Mouse (Mus musculus) E14TG2a.4 (cell line): ENCODE data around the gene Cdk5rap1.
A peak's percentile ranks its signal among the peaks of the same experiment; 100 is the strongest.

Experiments
- H3K27me3 ChIP-seq: 2 replicates; pipeline ENCODE4 v1.6.1; 2014; ENCODE audit warnings: low read length, control low read depth; ENCODE audit not compliant: insufficient read depth
- H3K36me3 ChIP-seq: 2 replicates; pipeline ENCODE4 v1.6.1; 2014; ENCODE audit warnings: low read length, control low read depth; ENCODE audit not compliant: insufficient read depth
- H3K4me1 ChIP-seq: replicated peaks from 2 replicates; pipeline ENCODE4 v1.6.1; 2014; ENCODE audit warnings: low read depth, low read length, control low read depth
- H3K4me3 ChIP-seq: replicated peaks from 2 replicates; pipeline ENCODE4 v1.5.1; 2014; ENCODE audit warnings: mild to moderate bottlenecking, low read length
- H3K9me3 ChIP-seq: 2 replicates; pipeline ENCODE4 v1.6.1; 2014; ENCODE audit warnings: low read length, control low read depth
- CTCF ChIP-seq: conservative IDR thresholded peaks from 2 replicates; pipeline ENCODE4 v1.5.1; 2014; ENCODE audit warnings: low read length
- NANOG ChIP-seq: IDR thresholded peaks from 2 replicates; pipeline ENCODE4 v1.6.1; 2014; ENCODE audit warnings: borderline replicate concordance, low read length, mixed read lengths
- POU5F1 ChIP-seq: IDR thresholded peaks from 2 replicates; pipeline ENCODE4 v1.6.1; 2014; ENCODE audit warnings: low read length, borderline replicate concordance

Cdk5rap1 gene

DNA sequence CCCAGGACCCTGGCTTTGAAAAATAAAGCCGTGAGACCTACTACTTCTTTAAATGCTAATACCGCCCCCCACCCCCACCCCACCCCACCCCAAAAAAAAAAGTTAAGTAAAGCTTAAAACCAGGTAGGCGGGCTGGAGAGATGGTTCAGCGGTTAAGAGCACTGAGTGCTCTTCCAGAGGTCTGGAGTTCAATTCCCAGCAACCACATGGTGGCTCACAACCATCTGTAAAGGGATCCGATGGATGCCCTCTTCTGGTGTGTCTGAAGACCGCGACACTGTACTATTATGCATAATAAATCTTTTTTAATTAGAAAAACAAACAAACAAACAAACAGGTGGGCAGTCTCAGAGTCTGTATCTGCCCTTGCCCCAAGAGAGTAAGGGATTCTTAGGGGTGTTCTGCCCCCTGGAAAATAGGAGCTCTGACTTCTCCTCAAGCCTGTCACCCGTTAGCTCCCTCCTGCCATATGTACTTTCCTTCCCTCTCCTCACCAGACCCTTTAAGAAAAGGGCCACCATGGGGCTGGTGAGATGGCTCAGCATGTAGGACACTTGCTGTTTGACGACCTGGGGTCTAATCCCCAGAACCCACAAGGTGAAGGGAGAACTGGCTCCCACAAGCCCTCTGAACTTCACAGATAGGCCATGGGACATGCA is at the start of gene Cdk5rap1:
Cdk5rap1 (minus strand) TSS at position 169 of the 659 bp plus-strand sequence.
- TF ChIP-seq NANOG (no peak), POU5F1 (no peak), CTCF (no peak)
- no peaks in the 10 kb centered on the region for H3K9me3 ChIP-seq
- H3K4me3 ChIP-seq, result peak within 1 kb of the TSS; percentile 93
- no peaks in the 10 kb centered on the region for H3K27me3 ChIP-seq
- peaks cover 26% of the 10 kb centered on the region for H3K4me1 ChIP-seq
- peaks cover 56% of the 10 kb centered on the region for H3K36me3 ChIP-seq

DNA sequence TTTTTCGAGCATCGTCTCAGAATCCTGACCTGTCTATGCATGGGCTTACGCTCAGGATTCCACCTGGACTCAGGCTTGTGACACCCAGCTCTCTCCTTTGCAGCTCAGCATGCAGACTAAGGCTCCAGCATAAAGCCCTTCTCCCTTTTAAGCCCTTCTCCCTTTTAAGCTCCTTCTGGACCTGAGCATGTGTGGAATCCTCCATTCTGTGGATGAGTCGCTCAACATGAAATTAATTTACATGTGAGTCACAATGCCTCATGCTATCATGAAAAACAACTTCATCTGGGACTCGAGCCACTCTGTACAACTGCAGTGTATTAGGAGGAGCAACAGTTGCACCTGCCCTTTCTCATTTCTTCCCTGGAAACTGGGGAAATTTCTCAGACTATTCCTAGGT is 49.4 kb upstream of the Cdk5rap1 start:
- H3K36me3 ChIP-seq, result peaks cover 12% of the 10 kb centered on the region
- peak overlapping the region; percentile 82 for H3K4me3 ChIP-seq
- H3K27me3 ChIP-seq, result no peaks in the 10 kb centered on the region
- H3K9me3 ChIP-seq, result no peaks in the 10 kb centered on the region
- peaks cover 81% of the 10 kb centered on the region for H3K4me1 ChIP-seq
- TF ChIP-seq CTCF, result no peak
- no peak for TF ChIP-seq NANOG
- no peak for TF ChIP-seq POU5F1

DNA sequence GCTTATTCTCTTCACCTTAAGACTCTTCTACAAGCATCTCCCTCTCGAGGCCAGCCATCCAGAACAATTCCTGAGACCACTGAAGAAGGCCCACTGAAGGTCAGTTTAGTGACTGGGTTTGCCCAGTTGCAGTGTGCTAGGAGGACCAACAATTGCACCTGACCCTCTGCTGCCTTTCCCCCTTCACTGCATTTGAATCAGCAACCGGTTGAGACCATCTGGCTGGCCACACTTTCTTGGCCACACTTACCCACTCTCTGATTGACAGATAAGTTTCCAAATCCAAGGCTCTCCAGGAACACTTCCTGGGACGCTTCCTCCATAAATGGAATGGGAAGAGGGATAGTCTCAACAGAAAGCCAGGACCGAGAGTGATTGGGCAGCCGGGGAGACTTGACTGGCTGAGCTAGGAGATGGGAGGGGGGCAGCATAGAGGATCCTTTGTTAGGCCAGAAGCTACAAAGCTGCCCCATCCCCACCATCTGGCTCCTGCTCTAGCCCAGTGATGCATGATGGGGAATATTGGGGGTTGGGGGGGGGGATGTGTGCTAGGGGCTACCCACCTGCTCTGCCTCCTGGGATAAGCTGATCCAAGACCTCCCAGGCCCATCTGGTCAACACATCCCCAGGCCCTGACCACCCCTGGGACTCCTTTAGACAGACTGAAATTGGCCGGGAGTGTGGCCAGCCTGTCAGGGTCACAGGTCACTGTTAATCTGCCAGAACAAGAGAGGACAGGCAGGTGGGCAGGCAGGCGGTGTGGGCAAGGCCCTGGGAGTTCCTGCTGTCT is 48.3 kb upstream of the Cdk5rap1 start:
- Histone ChIP-seq H3K4me3 (peak overlapping the region; percentile 82), H3K9me3 (no peaks in the 10 kb centered on the region), H3K4me1 (peaks cover 91% of the 10 kb centered on the region), H3K27me3 (no peaks in the 10 kb centered on the region), H3K36me3 (peaks cover 13% of the 10 kb centered on the region)
- TF ChIP-seq POU5F1 (no peak), CTCF (no peak), NANOG (no peak)

DNA sequence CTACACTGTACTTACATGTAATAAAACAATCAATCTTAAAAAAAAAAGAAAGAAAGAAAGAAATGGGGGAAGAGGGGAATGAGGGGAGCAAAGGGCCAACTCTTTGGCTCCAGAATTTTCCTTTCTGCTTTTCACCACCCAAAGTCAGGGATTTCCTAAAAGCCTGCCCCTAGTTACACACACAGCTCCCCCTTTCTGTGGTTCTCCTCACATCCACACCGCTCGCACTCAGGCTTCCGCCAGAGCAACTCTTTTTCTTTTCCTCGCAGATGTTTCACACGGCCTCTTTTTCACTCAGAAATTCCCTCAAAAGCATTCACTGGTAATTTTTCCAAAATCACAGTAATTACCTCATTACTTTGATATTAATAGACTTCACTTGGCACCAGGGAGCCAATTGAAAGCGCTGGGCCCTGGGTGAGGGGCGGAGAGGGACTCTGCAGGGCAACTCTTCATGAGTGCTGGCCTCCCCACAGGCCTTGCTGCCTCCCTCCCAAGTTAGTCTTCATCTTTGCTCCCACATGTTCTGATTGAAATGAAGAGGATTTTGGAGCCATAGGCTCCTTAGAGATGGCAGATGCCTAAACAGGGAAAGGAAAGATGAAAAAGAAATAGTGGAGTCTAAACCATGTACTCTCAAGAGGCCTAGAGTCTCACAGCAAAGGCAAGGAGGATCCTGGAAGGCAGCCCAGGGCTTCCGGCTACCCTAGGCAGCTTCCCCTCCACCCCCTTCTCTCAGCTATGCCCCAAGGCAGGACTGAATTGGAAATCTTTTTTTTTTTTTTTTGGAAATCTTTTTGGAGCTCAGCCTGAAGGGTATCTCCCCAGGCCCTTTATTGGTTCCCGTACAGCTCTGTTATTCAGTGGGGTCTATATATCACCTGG is 47.1 kb upstream of the Cdk5rap1 start:
- peaks cover 18% of the 10 kb centered on the region for H3K36me3 ChIP-seq
- peaks cover 84% of the 10 kb centered on the region for H3K4me1 ChIP-seq
- TF ChIP-seq CTCF (peak; percentile 22), NANOG (no peak), POU5F1 (no peak)
- H3K4me3 ChIP-seq, result peak overlapping the region; percentile 82
- no peaks in the 10 kb centered on the region for H3K27me3 ChIP-seq
- H3K9me3 ChIP-seq, result no peaks in the 10 kb centered on the region

DNA sequence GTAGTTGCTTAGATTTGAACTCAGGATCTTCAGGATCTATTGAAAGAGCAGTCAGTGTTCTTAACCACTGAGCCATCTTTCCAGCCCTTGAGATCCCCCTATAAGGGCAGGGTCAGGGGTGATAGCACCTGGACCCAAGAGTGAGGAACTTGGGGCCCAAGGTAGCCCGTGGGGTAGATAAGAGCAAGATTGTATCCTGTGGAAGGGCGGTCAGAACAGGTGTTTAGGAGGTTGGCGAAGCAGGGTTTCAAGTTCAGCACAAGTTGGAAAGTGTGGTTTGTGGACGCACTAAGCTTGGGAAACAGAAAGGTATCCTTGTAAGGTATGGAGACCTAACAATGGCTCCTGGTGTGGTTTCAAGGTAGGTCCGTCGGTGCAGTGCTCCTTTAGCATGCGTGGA is 45.2 kb upstream of the Cdk5rap1 start:
- H3K36me3 ChIP-seq, result peaks cover 25% of the 10 kb centered on the region
- peaks cover 76% of the 10 kb centered on the region for H3K4me1 ChIP-seq
- TF ChIP-seq NANOG (no peak), CTCF (no peak), POU5F1 (no peak)
- H3K4me3 ChIP-seq, result no peak overlapping the region
- H3K9me3 ChIP-seq, result no peaks in the 10 kb centered on the region
- no peaks in the 10 kb centered on the region for H3K27me3 ChIP-seq

DNA sequence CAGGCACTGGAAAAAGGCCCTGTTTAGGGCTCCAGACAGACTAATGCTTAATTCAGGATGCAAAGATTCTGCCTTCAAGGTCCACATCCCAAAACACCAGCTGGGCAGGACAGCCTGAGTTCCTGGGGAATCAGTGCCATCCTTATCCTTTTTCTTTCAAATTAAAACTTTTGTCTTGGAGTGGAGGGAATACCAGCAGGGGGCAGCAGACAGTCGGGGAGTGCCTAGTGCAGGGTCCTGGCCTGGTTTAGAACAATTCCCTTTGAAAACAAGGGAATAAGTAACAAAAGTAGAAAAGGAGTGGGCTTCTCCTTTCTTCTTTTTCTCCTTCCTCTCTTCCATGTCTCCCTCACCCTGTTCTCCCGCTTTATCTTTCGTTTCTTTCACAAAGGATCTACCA is 44.3 kb upstream of the Cdk5rap1 start:
- H3K9me3 ChIP-seq, result no peaks in the 10 kb centered on the region
- H3K27me3 ChIP-seq, result no peaks in the 10 kb centered on the region
- H3K36me3 ChIP-seq, result peaks cover 25% of the 10 kb centered on the region
- H3K4me1 ChIP-seq, result peaks cover 67% of the 10 kb centered on the region
- H3K4me3 ChIP-seq, result no peak overlapping the region
- TF ChIP-seq CTCF, result peak; percentile 86
- TF ChIP-seq POU5F1, result no peak

DNA sequence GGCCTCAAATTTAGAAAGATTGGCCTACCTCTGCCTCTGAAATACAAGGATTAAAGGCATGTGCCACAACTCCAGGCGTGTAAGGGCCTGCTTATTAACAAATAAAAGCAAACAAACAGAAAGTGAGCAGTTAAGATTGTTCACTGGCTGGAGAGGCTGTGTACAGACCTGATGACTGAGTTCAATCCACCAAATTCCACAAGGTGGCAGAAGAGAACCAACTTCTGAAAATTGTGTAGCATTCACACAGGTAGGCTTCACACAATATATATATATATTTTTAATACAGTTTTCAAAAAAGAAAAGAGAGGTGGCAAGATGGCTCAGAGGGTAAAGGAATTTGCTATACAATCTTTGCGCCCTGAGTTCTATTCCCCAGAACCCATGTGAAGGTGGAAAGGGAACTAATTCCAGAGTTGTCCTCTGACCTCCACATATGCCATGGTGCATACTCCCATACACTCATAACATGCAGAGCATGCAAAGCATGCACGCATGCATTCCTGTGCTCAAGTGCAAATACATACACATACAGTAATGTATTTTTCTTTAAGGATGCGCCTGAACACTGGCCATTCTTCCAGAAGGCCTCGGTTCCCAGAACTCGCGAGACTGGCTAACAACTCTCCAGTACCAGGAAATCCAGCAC is 39.3 kb upstream of the Cdk5rap1 start:
- H3K27me3 ChIP-seq, result no peaks in the 10 kb centered on the region
- H3K4me1 ChIP-seq, result peaks cover 32% of the 10 kb centered on the region
- peaks cover 2% of the 10 kb centered on the region; the same call in 1 of the 2 replicates for H3K9me3 ChIP-seq
- TF ChIP-seq CTCF (peak; percentile 42), POU5F1 (no peak)
- H3K4me3 ChIP-seq, result no peak overlapping the region
- H3K36me3 ChIP-seq, result peaks cover 18% of the 10 kb centered on the region

DNA sequence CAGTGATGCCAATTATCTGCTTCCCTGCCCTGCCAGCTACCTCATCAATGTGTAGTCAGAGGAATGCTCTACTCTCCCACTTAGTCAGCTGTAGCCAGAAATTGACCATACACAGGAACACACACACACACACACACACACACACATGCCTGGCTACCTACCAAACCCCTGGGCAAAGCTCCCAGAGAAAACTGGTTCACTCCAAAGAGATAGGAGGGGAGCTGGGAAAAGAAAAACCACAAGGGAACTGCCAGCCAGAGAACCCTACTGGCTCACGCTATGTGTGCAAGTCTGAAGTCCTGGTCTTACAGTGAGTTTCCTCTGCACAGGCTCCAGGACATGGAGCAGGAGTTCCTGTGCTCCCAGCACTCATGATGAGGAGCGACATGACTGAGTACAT is 37.5 kb upstream of the Cdk5rap1 start:
- Histone ChIP-seq H3K9me3 (peaks cover 16% of the 10 kb centered on the region), H3K27me3 (no peaks in the 10 kb centered on the region), H3K36me3 (peaks cover 23% of the 10 kb centered on the region), H3K4me3 (no peak overlapping the region), H3K4me1 (peaks cover 18% of the 10 kb centered on the region)
- TF ChIP-seq NANOG, result no peak
- TF ChIP-seq CTCF, result no peak
- no peak for TF ChIP-seq POU5F1
